Mouse (Mus musculus): ENCODE results near the gene Mb21d2.

DNA sequence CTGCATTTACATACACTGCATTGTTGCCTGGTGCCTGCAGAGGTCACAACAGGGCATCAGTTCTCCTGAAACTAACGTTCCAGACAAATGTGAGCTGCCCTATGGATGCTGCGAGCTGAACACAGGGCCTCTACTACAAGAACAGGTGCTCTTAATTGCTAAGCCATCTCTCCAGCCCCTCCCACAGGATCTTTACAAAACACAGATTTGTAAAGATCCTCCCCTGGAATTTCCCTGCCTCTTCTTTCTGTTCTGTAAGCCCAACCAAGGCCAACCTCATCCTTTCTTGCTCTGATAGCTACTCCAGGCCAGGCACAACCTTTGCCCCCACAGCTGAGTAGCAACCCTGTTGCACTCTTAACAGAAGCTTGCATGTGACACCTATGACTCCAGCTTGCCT, 1.7 kb upstream of the Mb21d2 start:
- TF ChIP-seq CTCF (IDR thresholded peaks at IDR 0.05; ENCODE audit: extremely low read depth, insufficient read depth, low read length) (no peak), POLR2A (IDR thresholded peaks at IDR 0.05; ENCODE audit: extremely low read depth, insufficient read depth, low read length) (no peak)

Data from cortical plate, adult 2 months (tissue).